Mouse (Mus musculus): ENCODE data around the gene Krt17. TPM values are rescaled to one million over a fixed set of nuclear protein-coding genes. Genes with fewer than 3 reads are reported as not detected.
A peak's percentile ranks its signal among the peaks of the same experiment; 100 is the strongest.

Gene Krt17
- total RNA-seq, 1 experiment: 3.2 TPM

GRCm38 (mm10) chr11:100269821-100270332 is 9.0 kb upstream of the Krt17 start, which contains the start of gene Krt42:
Gene Krt42 (minus strand): TSS chr11:100269871.
- Histone ChIP-seq H3K4me3 (ENCODE audit: insufficient read depth in 1 of 2, low read depth in 1 of 2, low read length in 2 of 2, poor library complexity in 1 of 2, severe bottlenecking in 1 of 2) (no peak within 1 kb of the TSS), H3K27ac (ENCODE audit: insufficient read depth, low read depth, low read length, poor library complexity, severe bottlenecking) (no peak within 1 kb of the TSS), H3K9ac (ENCODE audit: insufficient read depth, low read depth, low read length, poor library complexity, severe bottlenecking) (no peak within 1 kb of the TSS), H3K4me1 (ENCODE audit: control insufficient read depth in 2 of 2, insufficient read depth in 2 of 2, low read length in 2 of 2, poor library complexity in 1 of 2) (peaks cover 16 to 38% of the 10 kb centered on the region in 2 experiments), H3K36me3 (ENCODE audit: control insufficient read depth, insufficient read depth, low read length, poor library complexity, severe bottlenecking) (no peaks in the 10 kb centered on the region), H3K9me3 (ENCODE audit: control insufficient read depth, insufficient read depth, low read depth, low read length) (no peaks in the 10 kb centered on the region)
- DNase-seq (ENCODE audit: low read depth, low spot score): no peak
- no peak for TF ChIP-seq MAFK (IDR thresholded peaks at IDR 0.05; ENCODE audit: insufficient read depth, low read depth, low read length)
- TF ChIP-seq CHD2 (IDR thresholded peaks at IDR 0.05; ENCODE audit: low read depth, low read length): no peak
- TF ChIP-seq HCFC1 (IDR thresholded peaks at IDR 0.05; ENCODE audit: borderline replicate concordance, insufficient read depth, low read length): no peak
- no peak for TF ChIP-seq ZC3H11A (IDR thresholded peaks at IDR 0.05; ENCODE audit: borderline replicate concordance, low read depth, low read length)
- TF ChIP-seq ZNF384 (IDR thresholded peaks at IDR 0.05; ENCODE audit: low read depth, low read length): no peak
- in situ Hi-C loops (cut with MboI; ENCODE audit: low sequenced_read_pairs in 2 of 2, unreplicated experiment in 2 of 2): no loop called here

- H3K27ac ChIP-seq (ENCODE audit: insufficient read depth, low read depth, low read length, poor library complexity, severe bottlenecking): peak overlapping the region; percentile 58
- 0 out of 4 replicates have a peak overlapping the region, but pooled peaks of 1 of the 2 experiments have one; percentile 3 for H3K4me3 ChIP-seq (ENCODE audit: insufficient read depth in 1 of 2, low read depth in 1 of 2, low read length in 2 of 2, poor library complexity in 1 of 2, severe bottlenecking in 1 of 2)
- peaks cover 18 to 36% of the 10 kb centered on the region in 2 experiments for H3K4me1 ChIP-seq (ENCODE audit: control insufficient read depth in 2 of 2, insufficient read depth in 2 of 2, low read length in 2 of 2, poor library complexity in 1 of 2)
- no peaks in the 10 kb centered on the region for H3K9me3 ChIP-seq (ENCODE audit: control insufficient read depth, insufficient read depth, low read depth, low read length)
- H3K9ac ChIP-seq (ENCODE audit: insufficient read depth, low read depth, low read length, poor library complexity, severe bottlenecking): peak overlapping the region; percentile 26; the same call in 1 of the 2 replicates
- H3K36me3 ChIP-seq (ENCODE audit: control insufficient read depth, insufficient read depth, low read length, poor library complexity, severe bottlenecking): no peaks in the 10 kb centered on the region
- peak; percentile 83 for DNase-seq (ENCODE audit: low read depth, low spot score)
- TF ChIP-seq MAFK (IDR thresholded peaks at IDR 0.05; ENCODE audit: insufficient read depth, low read depth, low read length): no peak
- TF ChIP-seq HCFC1 (IDR thresholded peaks at IDR 0.05; ENCODE audit: borderline replicate concordance, insufficient read depth, low read length): no peak
- TF ChIP-seq ZC3H11A (IDR thresholded peaks at IDR 0.05; ENCODE audit: borderline replicate concordance, low read depth, low read length): no peak
- TF ChIP-seq ZNF384 (IDR thresholded peaks at IDR 0.05; ENCODE audit: low read depth, low read length): no peak
- no peak for TF ChIP-seq CHD2 (IDR thresholded peaks at IDR 0.05; ENCODE audit: low read depth, low read length)
- in situ Hi-C loops (cut with MboI; ENCODE audit: low sequenced_read_pairs in 2 of 2, unreplicated experiment in 2 of 2): no loop called here
Observed at GRCm38 (mm10) chr11:100262058-100262980, 1.5 kb upstream of the Krt17 start.

GRCm38 (mm10) chr11:100261235-100261605 is 391 bp upstream of the Krt17 start:
- no peak overlapping the region for H3K27ac ChIP-seq (ENCODE audit: insufficient read depth, low read depth, low read length, poor library complexity, severe bottlenecking)
- H3K9ac ChIP-seq (ENCODE audit: insufficient read depth, low read depth, low read length, poor library complexity, severe bottlenecking): no peak overlapping the region
- no peaks in the 10 kb centered on the region for H3K36me3 ChIP-seq (ENCODE audit: control insufficient read depth, insufficient read depth, low read length, poor library complexity, severe bottlenecking)
- H3K9me3 ChIP-seq (ENCODE audit: control insufficient read depth, insufficient read depth, low read depth, low read length): no peaks in the 10 kb centered on the region
- H3K4me1 ChIP-seq (ENCODE audit: control insufficient read depth in 2 of 2, insufficient read depth in 2 of 2, low read length in 2 of 2, poor library complexity in 1 of 2): peaks cover 18 to 36% of the 10 kb centered on the region in 2 experiments
- in situ Hi-C loops (cut with MboI; ENCODE audit: low sequenced_read_pairs in 2 of 2, unreplicated experiment in 2 of 2): no loop called here
- DNase-seq (ENCODE audit: low read depth, low spot score): no peak
- H3K4me3 ChIP-seq (ENCODE audit: insufficient read depth in 1 of 2, low read depth in 1 of 2, low read length in 2 of 2, poor library complexity in 1 of 2, severe bottlenecking in 1 of 2): no peak overlapping the region
- TF ChIP-seq ZC3H11A (IDR thresholded peaks at IDR 0.05; ENCODE audit: borderline replicate concordance, low read depth, low read length) (no peak), MAFK (IDR thresholded peaks at IDR 0.05; ENCODE audit: insufficient read depth, low read depth, low read length) (no peak), HCFC1 (IDR thresholded peaks at IDR 0.05; ENCODE audit: borderline replicate concordance, insufficient read depth, low read length) (no peak), ZNF384 (IDR thresholded peaks at IDR 0.05; ENCODE audit: low read depth, low read length) (no peak), CHD2 (IDR thresholded peaks at IDR 0.05; ENCODE audit: low read depth, low read length) (no peak)

GRCm38 (mm10) chr11:100259079-100259478 is 1.8 kb downstream of the Krt17 start:
- DNase-seq (ENCODE audit: low read depth, low spot score): no peak
- in situ Hi-C loops (cut with MboI; ENCODE audit: low sequenced_read_pairs in 2 of 2, unreplicated experiment in 2 of 2): no loop called here
- H3K9me3 ChIP-seq (ENCODE audit: control insufficient read depth, insufficient read depth, low read depth, low read length): no peaks in the 10 kb centered on the region
- H3K27ac ChIP-seq (ENCODE audit: insufficient read depth, low read depth, low read length, poor library complexity, severe bottlenecking): no peak overlapping the region
- TF ChIP-seq ZNF384 (IDR thresholded peaks at IDR 0.05; ENCODE audit: low read depth, low read length) (no peak), CHD2 (IDR thresholded peaks at IDR 0.05; ENCODE audit: low read depth, low read length) (no peak), HCFC1 (IDR thresholded peaks at IDR 0.05; ENCODE audit: borderline replicate concordance, insufficient read depth, low read length) (no peak), ZC3H11A (IDR thresholded peaks at IDR 0.05; ENCODE audit: borderline replicate concordance, low read depth, low read length) (no peak), MAFK (IDR thresholded peaks at IDR 0.05; ENCODE audit: insufficient read depth, low read depth, low read length) (no peak)
- peaks cover 9 to 35% of the 10 kb centered on the region in 2 experiments for H3K4me1 ChIP-seq (ENCODE audit: control insufficient read depth in 2 of 2, insufficient read depth in 2 of 2, low read length in 2 of 2, poor library complexity in 1 of 2)
- H3K4me3 ChIP-seq (ENCODE audit: insufficient read depth in 1 of 2, low read depth in 1 of 2, low read length in 2 of 2, poor library complexity in 1 of 2, severe bottlenecking in 1 of 2): no peak overlapping the region
- H3K9ac ChIP-seq (ENCODE audit: insufficient read depth, low read depth, low read length, poor library complexity, severe bottlenecking): no peak overlapping the region
- H3K36me3 ChIP-seq (ENCODE audit: control insufficient read depth, insufficient read depth, low read length, poor library complexity, severe bottlenecking): no peaks in the 10 kb centered on the region

Data from ES-E14 (cell line).